Mouse (Mus musculus) limb, embryonic 11.5 days (tissue): ENCODE results near the gene Mef2a. TPM values are rescaled to one million over a fixed set of nuclear protein-coding genes. Genes with fewer than 3 reads are reported as not detected.

ENCODE experiments used
- ATAC-seq: fragments of 200-750 bp; cut with Nextera tagmentation; 2 replicates; pipeline ENCODE4 v1.8.0; 2017; ENCODE audit warnings: low read depth; ENCODE audit not compliant: insufficient number of reproducible peaks, low FRiP score, low TSS enrichment
- DNase-seq: peaks from one replicate; pipeline ENCODE4 v3.0.0-alpha.2; 2015; ENCODE audit warnings: low spot score
- H3K27ac ChIP-seq: fragments of 300-500 bp; sonication (generic); replicated peaks from 2 replicates; pipeline ENCODE4 v1.5.1; 2014; ENCODE audit warnings: low read depth, mild to moderate bottlenecking, low read length
- H3K27me3 ChIP-seq: fragments of 300-500 bp; sonication (generic); 2 replicates; pipeline ENCODE4 v1.6.1; 2014; ENCODE audit warnings: mild to moderate bottlenecking, low read length, mixed read lengths; ENCODE audit not compliant: control insufficient read depth, insufficient read depth
- H3K36me3 ChIP-seq: fragments of 300-500 bp; sonication (generic); 2 replicates; pipeline ENCODE4 v1.6.1; 2014; ENCODE audit warnings: mild to moderate bottlenecking, low read length, moderate library complexity, mixed read lengths; ENCODE audit not compliant: control insufficient read depth, insufficient read depth
- H3K4me1 ChIP-seq: fragments of 300-500 bp; sonication (generic); 2 replicates; pipeline ENCODE4 v1.6.1; 2014; ENCODE audit warnings: low read length, mixed read lengths; ENCODE audit not compliant: control insufficient read depth, insufficient read depth
- H3K4me2 ChIP-seq: fragments of 300-500 bp; sonication (generic); 2 replicates; pipeline ENCODE4 v1.6.1; 2014; ENCODE audit warnings: low read depth, mild to moderate bottlenecking, moderate library complexity; ENCODE audit not compliant: severe bottlenecking
- H3K4me3 ChIP-seq: fragments of 300-500 bp; sonication (generic); 2 replicates; pipeline ENCODE4 v1.5.1; 2014; ENCODE audit warnings: low read depth, low read length
- H3K9ac ChIP-seq: fragments of 300-500 bp; sonication (generic); 2 replicates; pipeline ENCODE4 v1.6.1; 2014; ENCODE audit warnings: mild to moderate bottlenecking, low read length
- H3K9me3 ChIP-seq: fragments of 300-500 bp; sonication (generic); 2 replicates; pipeline ENCODE4 v1.6.1; 2016; ENCODE audit warnings: low read length; ENCODE audit not compliant: control insufficient read depth
- WGBS: fragments of 180-500 bp; shearing (Covaris S2); extraction: QIAGEN DNeasy Blood & Tissue Kit; methylation state at CpG from one replicate; pipeline ENCODE4 v1.1.7; 2014; 5-methylcytosine and 5-hydroxymethylcytosine counted together
- polyA plus RNA-seq: library from polyadenylated mRNA; unstranded; fragments of >200 nt; fragmentation: Nextera tagmentation; extraction: Ambion mirVana; gene quantifications from 2 replicates; pipeline ENCODE4 v1.2.1, GENCODE M21; 2014

Gene Mef2a
- polyA plus RNA-seq, 1 experiment from 2014 or later: 24.0 TPM

DNA sequence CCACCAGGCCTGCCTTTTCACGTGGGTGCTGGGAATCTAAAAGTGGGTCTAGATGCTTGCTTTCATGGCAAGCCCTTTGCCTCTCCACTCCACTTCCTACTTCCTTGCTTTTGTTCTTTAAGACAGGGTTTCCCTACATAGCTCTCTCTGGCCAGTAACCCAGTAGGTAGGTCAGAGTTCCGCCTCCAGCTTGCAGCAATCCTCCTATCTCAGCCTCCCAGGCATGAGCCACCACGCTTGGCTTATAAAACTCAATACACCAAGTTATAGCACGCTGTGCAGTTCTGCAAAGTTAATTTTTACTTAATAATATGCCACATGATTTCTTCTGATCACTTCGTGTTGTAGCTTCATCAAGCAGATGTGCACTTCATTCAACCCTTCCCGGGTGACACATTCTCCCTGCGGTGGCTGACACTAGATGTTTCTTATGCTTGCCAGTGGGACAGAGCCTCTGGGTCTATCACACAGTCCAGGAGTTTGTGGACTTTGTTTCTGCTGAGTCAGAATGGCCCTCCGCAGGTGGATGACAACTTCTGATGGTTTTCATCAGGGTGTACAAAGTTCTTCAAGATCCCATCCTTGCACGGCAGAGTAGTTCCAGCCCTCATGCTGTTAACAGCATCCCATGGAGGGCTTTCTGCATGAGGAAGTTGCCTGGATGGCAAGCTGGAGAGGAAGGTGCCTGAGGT lies 166.8 kb downstream of the Mef2a start:
- Histone ChIP-seq H3K9ac (no peak overlapping the region), H3K27me3 (no peaks in the 10 kb centered on the region), H3K36me3 (no peaks in the 10 kb centered on the region), H3K4me2 (no peak overlapping the region), H3K4me1 (no peaks in the 10 kb centered on the region), H3K27ac (no peak overlapping the region), H3K4me3 (no peak overlapping the region), H3K9me3 (no peaks in the 10 kb centered on the region)
- DNase-seq: no peak
- 92% methylated on average over 9 of the region's 9 CpGs for WGBS
- no peak for ATAC-seq

DNA sequence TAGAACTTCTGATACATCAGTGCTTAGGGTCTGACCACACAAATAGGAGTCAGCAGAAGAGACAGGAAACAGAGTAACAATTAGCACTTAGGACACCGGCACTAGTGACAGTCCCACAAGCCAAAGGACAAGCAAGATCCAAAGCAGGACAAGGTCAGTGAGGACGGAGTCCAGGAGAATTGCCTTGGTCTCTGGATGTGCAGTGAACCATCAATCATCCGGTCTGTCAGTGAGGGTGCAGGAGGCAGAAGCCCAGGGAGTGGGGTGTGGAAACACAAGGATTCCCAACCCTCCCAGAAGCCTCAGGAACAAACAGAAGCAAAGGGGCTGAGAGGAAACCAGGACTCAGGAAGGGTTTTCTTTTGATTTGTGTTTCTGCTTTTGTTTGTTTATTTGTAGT lies 169.0 kb downstream of the Mef2a start:
- WGBS: 84% methylated on average over 3 of the region's 3 CpGs
- no peaks in the 10 kb centered on the region for H3K4me1 ChIP-seq
- H3K4me2 ChIP-seq: no peak overlapping the region
- DNase-seq: no peak
- H3K36me3 ChIP-seq: no peaks in the 10 kb centered on the region
- no peak for ATAC-seq
- no peak overlapping the region for H3K9ac ChIP-seq
- H3K27ac ChIP-seq: no peak overlapping the region
- no peaks in the 10 kb centered on the region for H3K9me3 ChIP-seq
- no peak overlapping the region for H3K4me3 ChIP-seq
- H3K27me3 ChIP-seq: no peaks in the 10 kb centered on the region

DNA sequence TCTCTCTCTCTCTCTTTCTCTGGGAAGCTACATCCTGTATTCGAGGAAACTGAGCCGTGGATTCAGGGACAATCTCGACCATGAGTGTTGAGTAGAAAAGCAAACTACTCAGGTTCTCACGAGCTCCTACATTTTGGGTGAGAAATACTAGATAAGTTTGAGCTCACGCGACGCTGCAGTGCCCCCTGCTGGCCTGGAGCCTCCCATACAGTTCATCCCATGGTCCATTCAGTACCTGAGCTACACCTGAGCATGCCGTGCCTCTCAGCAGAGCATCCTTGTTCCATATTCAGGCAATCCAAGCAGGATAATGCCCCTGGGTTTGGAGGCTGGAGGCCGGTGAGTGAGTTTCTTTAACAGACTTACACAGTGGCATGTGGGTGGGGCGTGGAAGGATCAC lies 173.2 kb downstream of the Mef2a start:
- Histone ChIP-seq H3K27me3 (no peaks in the 10 kb centered on the region), H3K9ac (no peak overlapping the region), H3K36me3 (no peaks in the 10 kb centered on the region), H3K4me3 (no peak overlapping the region), H3K27ac (no peak overlapping the region), H3K4me2 (no peak overlapping the region), H3K9me3 (no peaks in the 10 kb centered on the region), H3K4me1 (no peaks in the 10 kb centered on the region)
- 19% methylated on average over 10 of the region's 10 CpGs for whole genome bisulfite sequencing
- DNase-seq (peak; percentile 85), ATAC-seq (0 out of 2 replicates have a peak, but pooled peaks have one; percentile 31)

DNA sequence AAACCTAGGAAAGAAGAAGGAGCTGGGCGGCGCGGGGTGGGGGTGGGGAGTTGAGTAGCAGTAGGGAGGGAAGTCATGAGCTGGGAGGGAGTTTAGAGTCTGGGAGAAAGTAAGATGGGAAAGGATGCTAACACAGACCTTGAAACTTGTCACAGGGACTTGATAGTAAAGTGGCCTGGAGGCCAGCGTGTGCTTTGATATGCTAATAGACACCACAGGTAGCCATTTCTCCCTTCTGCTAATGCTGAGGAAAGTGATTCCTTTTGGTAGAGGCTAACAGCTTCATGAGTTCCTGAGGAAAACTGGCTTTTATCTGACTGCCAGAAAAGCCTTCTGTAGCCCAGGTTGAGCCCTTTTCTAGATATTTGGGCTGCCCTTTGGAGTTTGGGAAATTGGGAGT lies 188.9 kb downstream of the Mef2a start:
- ATAC-seq (no peak), DNase-seq (no peak)
- H3K27me3 ChIP-seq: no peaks in the 10 kb centered on the region
- H3K36me3 ChIP-seq: no peaks in the 10 kb centered on the region
- H3K9ac ChIP-seq: no peak overlapping the region
- 18% methylated on average over 4 of the region's 4 CpGs for WGBS
- H3K4me1 ChIP-seq: no peaks in the 10 kb centered on the region
- H3K4me2 ChIP-seq: no peak overlapping the region
- no peak overlapping the region for H3K27ac ChIP-seq
- no peak overlapping the region for H3K4me3 ChIP-seq
- no peaks in the 10 kb centered on the region for H3K9me3 ChIP-seq

Other genes starting within 250 kb of the Mef2a start
- 10.8 and 11.6 TPM in 2 replicates for gene Lysmd4, start 150.3 kb downstream of the Mef2a start, polyA plus RNA-seq